Mouse (Mus musculus): ENCODE results near the gene Glcci1.
"Not testable (repeated sequence)": the region's sequence is repeated elsewhere in the genome, so short reads cannot be mapped to it uniquely, and the experiment has no call there.

Gene Glcci1

DNA sequence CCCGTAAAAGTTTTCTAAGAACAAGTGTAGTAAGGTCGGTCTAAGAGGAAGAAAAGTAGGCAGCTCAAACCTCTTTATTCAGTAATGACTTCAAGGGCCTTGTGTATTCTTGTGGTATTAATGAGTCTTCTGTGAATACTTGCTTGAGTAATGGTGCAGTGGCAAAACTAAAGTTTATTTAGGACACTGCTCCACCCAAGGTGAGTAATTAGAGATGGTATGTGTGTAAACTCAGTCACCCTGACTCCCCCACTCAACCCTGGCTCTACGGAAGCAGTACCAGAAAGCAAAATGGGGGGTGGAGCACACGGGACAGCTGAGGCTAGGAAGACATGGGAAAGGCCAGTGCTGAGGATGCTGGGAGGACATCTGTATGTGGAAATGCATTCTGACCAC is 13.6 kb upstream of the Glcci1 start:
- DNase-seq = no peak

GRCm38 (mm10) chr6:8497234-8497867 is 12.0 kb upstream of the Glcci1 start:
- no peak for DNase-seq

DNA sequence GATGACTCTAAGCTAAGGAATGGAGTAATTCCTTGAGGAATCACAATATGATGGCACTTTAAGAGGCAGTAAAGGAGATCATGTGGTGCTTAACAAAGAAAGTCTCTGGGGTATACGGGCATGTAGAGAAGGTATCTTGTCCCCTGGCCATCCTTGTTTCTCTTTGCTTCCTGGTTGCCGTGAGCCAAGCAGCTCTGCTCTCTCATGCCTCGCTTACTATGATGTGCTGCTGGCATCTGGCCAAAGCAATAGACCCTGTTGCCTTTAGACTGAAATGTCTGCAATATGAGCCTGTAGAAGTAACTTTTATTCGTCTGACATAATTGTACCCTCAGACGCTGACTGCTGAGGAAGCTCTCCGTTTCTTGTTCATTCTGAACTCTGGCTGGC is 11.5 kb upstream of the Glcci1 start:
- peak in 1 of 2 experiments; percentile 16 for DNase-seq

- DNase-seq = no peak
Observed at GRCm38 (mm10) chr6:8498961-8499360, 10.4 kb upstream of the Glcci1 start.

GRCm38 (mm10) chr6:8503953-8504352 is 5.4 kb upstream of the Glcci1 start:
- DNase-seq = no peak

- no peak for DNase-seq
Observed at GRCm38 (mm10) chr6:8504521-8505228, 4.7 kb upstream of the Glcci1 start.

DNA sequence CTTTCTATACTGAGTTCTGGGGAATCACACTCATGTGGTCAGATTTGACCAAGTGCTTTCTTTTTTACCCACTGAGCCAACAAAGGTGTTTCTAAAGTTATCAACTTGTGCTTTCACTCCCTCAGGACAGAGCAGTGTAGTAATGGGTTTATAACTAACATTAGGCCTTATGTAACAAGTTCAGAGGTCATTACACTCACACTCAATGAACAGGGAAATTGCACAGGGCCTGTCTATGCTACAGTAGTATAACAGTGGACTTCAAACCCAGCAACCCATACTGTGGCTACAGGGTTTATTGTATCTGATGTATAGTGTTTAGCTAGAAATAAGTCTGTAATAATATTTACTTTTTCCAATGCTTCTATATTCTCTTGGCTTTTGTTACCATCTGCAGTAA is 2.8 kb upstream of the Glcci1 start:
- DNase-seq = no peak

DNA sequence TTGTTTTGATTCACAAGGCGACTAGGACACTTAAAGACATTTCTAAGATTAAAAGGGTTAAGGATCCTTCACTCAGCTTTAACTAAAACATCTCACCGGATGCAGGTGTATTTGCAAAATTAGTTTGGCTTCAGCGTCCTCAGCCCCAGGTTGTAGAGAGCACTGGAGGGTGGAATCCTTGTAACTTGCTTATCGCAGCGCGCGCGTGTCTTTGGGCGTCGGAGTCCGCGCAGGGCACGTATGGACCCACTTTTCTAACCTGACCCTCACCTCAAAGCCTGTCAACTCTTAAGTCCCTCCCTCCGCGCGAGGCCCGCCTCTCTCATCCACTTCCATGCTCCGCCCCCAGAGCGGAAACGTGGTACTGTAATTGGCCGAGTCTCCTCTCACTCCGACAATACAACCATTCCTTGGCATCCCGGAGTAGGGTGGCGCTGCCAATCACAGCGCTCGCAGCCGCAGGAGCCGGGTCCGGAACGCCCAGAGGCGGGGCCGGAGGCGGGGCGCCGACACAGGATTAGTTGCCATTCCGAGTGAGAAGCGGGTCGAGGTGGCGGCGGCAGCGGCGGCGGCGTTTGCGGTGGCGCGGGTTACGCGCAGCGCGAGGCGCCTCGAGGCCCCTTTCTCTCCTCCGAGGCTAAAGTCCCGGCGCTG is 390 bp upstream of the Glcci1 start:
- peak; percentile 99 for DNase-seq

DNA sequence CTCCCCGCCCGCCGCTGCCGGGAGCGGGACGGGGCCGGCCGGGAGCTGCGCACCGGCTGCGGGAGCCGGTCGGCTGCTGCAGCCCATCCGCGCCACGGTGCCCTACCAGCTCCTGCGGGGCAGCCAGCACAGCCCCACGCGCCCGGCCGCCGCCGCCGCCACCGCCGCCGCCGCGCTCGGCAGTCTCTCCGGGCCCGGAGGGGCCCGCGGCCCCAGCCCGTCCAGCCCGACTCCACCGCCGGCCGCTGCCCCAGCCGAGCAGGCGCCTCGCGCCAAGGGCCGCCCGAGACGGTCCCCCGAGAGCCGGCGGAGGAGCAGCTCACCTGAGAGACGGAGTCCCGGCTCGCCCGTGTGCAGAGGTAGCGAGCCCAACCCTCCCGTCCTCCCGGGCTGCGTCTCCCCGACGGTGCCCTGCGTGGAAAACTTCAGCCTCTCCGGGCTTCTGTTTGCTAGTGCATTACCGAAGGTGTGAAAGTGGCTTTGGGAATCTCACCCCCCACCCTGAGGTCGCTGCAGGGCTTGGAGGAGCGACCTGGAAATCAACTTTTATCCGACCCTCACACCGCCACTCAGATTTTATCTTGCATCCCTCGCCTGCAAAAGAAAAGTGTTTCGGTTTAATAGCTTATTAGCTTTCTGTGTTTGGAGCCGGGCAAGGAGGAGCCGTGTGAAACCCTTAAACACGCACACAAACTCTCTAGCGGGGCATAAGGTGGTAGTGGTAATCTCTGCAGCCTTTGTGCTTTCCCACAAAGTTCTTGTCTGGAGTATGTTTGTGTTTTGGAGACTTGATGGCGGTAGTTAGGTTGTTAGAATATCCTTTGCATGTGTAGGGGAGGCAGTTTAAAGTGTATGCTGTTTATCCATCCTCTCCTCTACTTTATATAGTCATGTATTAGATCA is 812 bp downstream of the Glcci1 start:
- peak; percentile 61 to 67 for DNase-seq

GRCm38 (mm10) chr6:8510864-8511428 is 1.5 kb downstream of the Glcci1 start:
- peak in 1 of 2 experiments; percentile 36 for DNase-seq

DNA sequence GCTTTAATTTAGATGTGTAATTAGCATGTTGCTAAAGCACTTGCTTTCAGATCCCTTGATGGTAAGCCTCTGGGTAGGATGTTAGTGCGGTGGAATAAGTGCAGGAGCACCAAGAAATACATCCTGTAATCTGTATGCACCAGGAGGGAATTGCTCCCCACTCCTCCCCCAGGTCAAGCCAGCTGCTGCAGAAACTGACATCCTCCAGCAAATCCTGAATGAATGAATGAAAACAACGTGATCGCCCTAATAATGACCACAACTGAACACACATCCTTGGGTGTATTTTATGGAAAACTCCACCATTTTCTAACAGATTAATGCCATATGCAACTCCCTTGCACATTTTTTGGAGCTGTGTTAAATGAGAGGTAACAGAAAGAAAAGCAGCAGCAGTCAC is 2.0 kb downstream of the Glcci1 start:
- DNase-seq = peak; percentile 17 to 34

DNA sequence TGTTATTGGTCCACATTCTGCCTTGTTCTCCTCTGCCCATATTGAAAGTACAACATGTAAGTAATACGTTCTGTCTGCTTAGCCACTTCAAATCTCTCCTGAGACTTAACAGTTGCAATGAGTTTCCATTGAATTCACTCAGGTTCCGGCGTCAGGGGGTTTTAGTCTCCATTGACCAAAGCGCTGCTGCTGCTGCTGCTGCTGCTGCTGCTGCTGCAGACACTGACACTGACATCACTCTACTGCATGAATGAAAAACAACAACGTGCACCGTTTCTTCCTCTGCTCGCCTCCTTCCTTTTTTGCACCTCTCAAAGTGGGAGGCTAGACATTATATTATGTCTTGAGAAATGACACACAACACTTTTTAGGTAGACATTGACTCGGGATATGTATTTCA is 3.0 kb downstream of the Glcci1 start:
- peak; percentile 23 to 36 for DNase-seq

- DNase-seq = no peak
Observed at GRCm38 (mm10) chr6:8519687-8520086, 10.3 kb downstream of the Glcci1 start.

DNA sequence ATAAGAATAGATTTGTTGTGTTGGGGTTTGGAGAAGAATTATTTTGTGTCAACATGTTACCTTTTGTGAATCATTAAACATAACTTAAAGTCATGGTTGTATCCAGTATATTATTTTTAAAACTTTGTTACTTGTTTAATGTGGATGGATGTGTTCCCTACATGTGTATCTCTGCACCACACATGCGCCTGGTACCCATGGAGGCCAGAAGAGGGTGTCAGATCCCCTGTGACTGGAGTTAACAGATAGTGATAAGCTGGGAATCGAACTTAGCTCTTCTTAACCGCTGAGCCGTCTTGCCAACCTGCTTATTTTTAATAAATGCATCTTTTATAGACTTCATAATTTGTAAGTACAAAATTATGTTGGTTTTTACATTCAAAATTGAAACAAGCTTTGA is 11.8 kb downstream of the Glcci1 start:
- DNase-seq = no peak

DNA sequence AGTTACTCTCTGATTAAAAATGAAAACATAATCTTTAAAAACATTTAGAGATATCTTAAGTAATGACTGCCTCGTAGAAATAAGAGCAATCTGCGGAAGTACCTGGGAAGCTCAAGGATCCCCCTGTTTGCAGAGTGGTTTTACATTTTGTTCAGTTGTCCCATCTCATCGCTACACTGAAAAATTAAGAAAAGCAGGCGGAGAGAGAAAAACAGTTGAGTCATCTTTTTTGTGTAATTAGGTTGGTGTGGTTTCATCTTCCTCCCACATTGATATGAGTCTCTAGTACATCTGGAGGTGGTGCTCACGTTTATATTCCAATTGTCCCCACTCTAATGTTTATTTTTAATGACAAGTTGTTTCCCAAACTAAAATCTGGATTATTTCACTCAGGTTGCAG is 15.3 kb downstream of the Glcci1 start:
- DNase-seq = no peak

DNA sequence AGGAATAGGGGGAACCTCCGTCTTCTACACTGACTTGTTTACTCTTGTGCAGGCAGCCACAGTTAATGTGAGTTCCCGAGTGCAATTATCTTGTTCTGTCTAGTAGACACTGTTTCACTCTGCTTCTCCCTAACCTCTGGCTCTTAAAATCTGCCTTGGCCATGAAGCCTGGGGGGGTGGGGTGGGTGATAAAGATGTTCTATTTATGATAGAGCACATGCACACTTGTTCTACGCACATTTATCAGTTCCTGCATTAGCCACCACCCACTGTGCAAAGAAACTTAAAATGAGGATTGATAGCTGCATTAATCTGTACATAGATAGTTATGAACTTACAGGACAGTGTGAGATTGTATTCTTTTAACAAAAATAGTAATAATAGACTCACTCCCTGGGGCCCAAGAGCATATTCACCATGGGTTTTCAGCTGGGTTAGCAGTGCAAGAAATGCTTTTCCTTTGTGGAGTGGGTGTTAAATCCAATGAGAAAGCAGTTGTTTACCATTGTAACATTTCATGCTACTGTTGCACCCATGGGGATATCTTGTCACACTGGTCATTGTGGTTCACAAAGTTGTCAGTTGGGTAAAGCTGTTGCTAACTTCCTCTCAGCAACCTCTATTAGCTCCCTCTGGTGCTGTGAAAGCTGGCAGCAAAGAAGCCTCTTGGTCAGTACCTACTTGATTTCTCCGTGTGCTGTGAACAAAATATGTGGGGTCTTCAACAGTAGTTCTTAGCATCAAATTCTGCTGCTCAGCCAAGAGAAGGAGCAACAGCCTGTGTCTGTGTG is 21.9 kb downstream of the Glcci1 start:
- DNase-seq = no peak

GRCm38 (mm10) chr6:8536944-8537343 is 27.5 kb downstream of the Glcci1 start:
- no peak for DNase-seq

DNA sequence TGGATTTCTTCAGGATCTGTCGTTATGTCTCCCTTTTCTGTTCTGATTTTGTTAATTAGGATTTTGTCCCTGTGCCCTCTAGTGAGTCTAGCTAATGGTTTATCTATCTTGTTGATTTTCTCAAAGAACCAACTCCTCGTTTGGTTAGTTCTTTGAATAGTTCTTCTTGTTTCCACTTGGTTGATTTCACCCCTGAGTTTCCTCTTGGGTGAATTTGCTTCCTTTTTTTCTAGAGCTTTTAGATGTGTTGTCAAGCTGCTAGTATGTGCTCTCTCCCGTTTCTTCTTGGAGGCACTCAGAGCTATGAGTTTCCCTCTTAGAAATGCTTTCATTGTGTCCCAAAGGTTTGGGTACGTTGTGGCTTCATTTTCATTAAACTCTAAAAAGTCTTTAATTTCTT is 32.1 kb downstream of the Glcci1 start:
- DNase-seq = not testable (repeated sequence)

GRCm38 (mm10) chr6:8544822-8545221 is 35.4 kb downstream of the Glcci1 start:
- DNase-seq = peak; percentile 21 to 33

GRCm38 (mm10) chr6:8545780-8546179 is 36.4 kb downstream of the Glcci1 start:
- DNase-seq = no peak

DNA sequence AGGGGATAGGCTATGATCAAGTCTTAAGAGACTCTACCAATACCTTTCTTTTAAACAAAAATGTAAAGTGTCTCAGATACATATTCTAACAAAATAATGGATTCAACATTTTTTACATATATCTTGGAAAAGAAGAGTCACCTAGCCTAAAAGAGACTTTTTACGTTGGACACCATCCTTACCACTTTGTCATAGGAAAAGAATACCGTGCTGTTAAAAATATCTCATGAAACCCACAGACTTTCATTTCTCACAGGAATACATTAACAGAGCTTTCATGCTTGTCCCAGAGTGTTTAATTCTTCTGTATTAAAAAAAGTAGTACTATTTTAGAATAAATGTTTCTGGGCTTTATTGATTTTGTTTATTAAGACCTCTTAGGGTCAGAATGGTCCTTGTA is 41.8 kb downstream of the Glcci1 start:
- no peak for DNase-seq

Measured in cerebellum, postnatal 14 days (tissue).